Mouse (Mus musculus) intestine, postnatal 0 days (tissue): ENCODE data around the gene Coa5. TPM values are rescaled to one million over a fixed set of nuclear protein-coding genes. Genes with fewer than 3 reads are reported as not detected.

ENCODE experiments used
- ATAC-seq: fragments of 200-750 bp; cut with Nextera tagmentation; 2 replicates; pipeline ENCODE4 v1.8.0; 2017; ENCODE audit warnings: mild to moderate bottlenecking, moderate TSS enrichment, moderate library complexity
- H3K27ac ChIP-seq: fragments of 300-500 bp; sonication (generic); 2 replicates; pipeline ENCODE4 v1.5.1; 2014; ENCODE audit warnings: mild to moderate bottlenecking, low read depth, low read length, moderate library complexity
- H3K27me3 ChIP-seq: fragments of 300-500 bp; sonication (generic); replicated peaks from 2 replicates; pipeline ENCODE4 v1.6.1; 2014; ENCODE audit warnings: low read length, mixed read lengths; ENCODE audit not compliant: control insufficient read depth, insufficient read depth
- H3K36me3 ChIP-seq: fragments of 300-500 bp; sonication (generic); 2 replicates; pipeline ENCODE4 v1.6.1; 2014; ENCODE audit warnings: mild to moderate bottlenecking, moderate library complexity; ENCODE audit not compliant: control insufficient read depth, insufficient read depth
- H3K4me1 ChIP-seq: fragments of 300-500 bp; sonication (generic); replicated peaks from 2 replicates; pipeline ENCODE4 v1.6.1; 2014; ENCODE audit warnings: antibody characterized with exemption, low read length, mixed read lengths; ENCODE audit not compliant: control insufficient read depth, insufficient read depth
- H3K4me2 ChIP-seq: fragments of 300-500 bp; sonication (generic); replicated peaks from 2 replicates; pipeline ENCODE4 v1.6.1; 2014; ENCODE audit warnings: low read depth, mild to moderate bottlenecking, moderate library complexity
- H3K4me3 ChIP-seq: fragments of 300-500 bp; sonication (generic); 2 replicates; pipeline ENCODE4 v1.5.1; 2014; ENCODE audit warnings: low read depth, low read length
- H3K9ac ChIP-seq: fragments of 300-500 bp; sonication (generic); 2 replicates; pipeline ENCODE4 v1.6.1; 2014; ENCODE audit warnings: mild to moderate bottlenecking, low read depth, low read length
- H3K9me3 ChIP-seq: fragments of 300-500 bp; sonication (generic); 2 replicates; pipeline ENCODE4 v1.6.1; 2016; ENCODE audit warnings: mixed run types; ENCODE audit not compliant: control insufficient read depth
- CTCF ChIP-seq: sonication (generic); IDR thresholded peaks from 2 replicates; pipeline ENCODE4 v1.5.1; 2016; ENCODE audit warnings: low read depth, mild to moderate bottlenecking, control low read depth, antibody characterized with exemption, moderate library complexity
- WGBS: fragments of 180-500 bp; shearing (Covaris S2); extraction: QIAGEN DNeasy Blood & Tissue Kit; methylation state at CpG from one replicate; pipeline ENCODE4 v1.1.7; 2014; 5-methylcytosine and 5-hydroxymethylcytosine counted together
- polyA plus RNA-seq: library from polyadenylated mRNA; unstranded; fragments of >200 nt; fragmentation: Nextera tagmentation; extraction: Ambion mirVana; gene quantifications from 2 replicates; pipeline ENCODE4 v1.2.1, GENCODE M21; 2015

The Coa5 gene
- polyA plus RNA-seq, 1 experiment from 2014 or later, result 33.4 TPM

DNA sequence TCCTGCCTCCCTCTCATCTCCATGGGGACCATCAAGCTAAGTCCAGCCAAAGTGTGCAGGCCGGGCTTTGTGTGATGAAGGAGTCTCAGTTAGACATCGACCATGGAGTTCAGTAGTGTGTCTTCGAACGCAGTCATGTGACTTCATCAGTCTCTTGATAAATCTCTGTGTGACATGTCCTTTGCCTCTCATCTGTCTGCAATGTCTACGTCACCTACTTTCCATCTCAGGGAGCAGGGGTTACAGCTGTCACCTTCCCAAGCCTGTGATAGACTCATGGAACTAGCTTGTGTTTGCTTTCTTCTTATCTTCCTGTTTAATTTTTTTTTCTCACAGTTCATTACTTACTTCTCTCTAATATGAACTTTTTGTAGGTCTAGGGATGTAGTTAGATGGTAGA lies 49.0 kb downstream of the Coa5 start:
- Histone ChIP-seq H3K4me3 (no peak overlapping the region), H3K9ac (no peak overlapping the region), H3K9me3 (no peaks in the 10 kb centered on the region), H3K36me3 (peaks cover 38% of the 10 kb centered on the region), H3K4me1 (no peaks in the 10 kb centered on the region), H3K27me3 (no peaks in the 10 kb centered on the region), H3K27ac (no peak overlapping the region), H3K4me2 (no peak overlapping the region)
- no peak for ATAC-seq
- 95% methylated on average over 5 of the region's 5 CpGs for WGBS
- TF ChIP-seq CTCF, result no peak

DNA sequence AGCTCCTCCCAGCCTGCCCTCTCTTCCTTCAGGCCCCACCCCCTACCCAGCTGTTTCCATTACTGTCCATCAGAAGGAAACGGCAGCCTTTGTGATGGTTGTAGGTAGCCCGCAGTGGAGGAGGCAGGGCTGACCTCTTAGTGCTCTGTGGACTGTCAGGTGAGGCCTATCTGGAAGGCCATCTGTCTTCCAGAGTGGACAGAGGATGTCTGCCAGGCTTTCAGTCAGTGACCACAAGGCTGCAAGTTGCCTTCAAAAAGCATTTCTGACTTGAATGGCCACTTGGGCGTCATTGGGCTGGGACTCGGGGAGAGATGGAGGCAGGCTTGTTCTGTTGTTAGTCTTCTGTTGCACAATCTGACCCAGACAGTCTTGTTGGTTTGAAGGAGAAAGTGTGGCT lies 50.4 kb downstream of the Coa5 start:
- Histone ChIP-seq H3K9ac (no peak overlapping the region), H3K27me3 (no peaks in the 10 kb centered on the region), H3K36me3 (peaks cover 46% of the 10 kb centered on the region), H3K9me3 (no peaks in the 10 kb centered on the region), H3K27ac (no peak overlapping the region), H3K4me1 (no peaks in the 10 kb centered on the region), H3K4me2 (no peak overlapping the region), H3K4me3 (no peak overlapping the region)
- no peak for ATAC-seq
- no peak for TF ChIP-seq CTCF
- 56% methylated on average over 4 of the region's 4 CpGs for WGBS

DNA sequence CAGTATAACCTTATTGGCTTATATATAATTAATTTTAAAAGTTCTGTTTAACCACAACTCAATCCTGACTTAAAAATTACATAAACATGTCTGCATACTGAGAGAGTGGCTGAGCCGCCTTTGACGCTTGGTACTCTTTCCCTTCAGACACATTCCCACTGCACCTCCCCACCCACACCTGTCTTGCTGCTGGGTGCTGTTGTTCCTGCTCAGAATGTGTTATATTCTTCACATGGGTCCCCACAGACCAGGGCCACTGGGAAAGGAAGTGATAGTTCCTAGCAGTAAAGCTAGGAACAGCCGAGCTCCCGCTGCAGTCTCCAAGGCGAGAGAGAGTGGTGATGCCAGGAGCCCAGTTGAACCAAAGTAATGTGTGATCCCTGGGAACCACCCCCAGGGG lies 51.8 kb downstream of the Coa5 start:
- no peak for ATAC-seq
- no peak overlapping the region for H3K9ac ChIP-seq
- WGBS, result 87% methylated on average over 5 of the region's 5 CpGs
- no peak for TF ChIP-seq CTCF
- peaks cover 51% of the 10 kb centered on the region for H3K36me3 ChIP-seq
- no peak overlapping the region for H3K4me2 ChIP-seq
- no peaks in the 10 kb centered on the region for H3K4me1 ChIP-seq
- H3K4me3 ChIP-seq, result no peak overlapping the region
- no peak overlapping the region for H3K27ac ChIP-seq
- H3K27me3 ChIP-seq, result no peaks in the 10 kb centered on the region
- H3K9me3 ChIP-seq, result no peaks in the 10 kb centered on the region

DNA sequence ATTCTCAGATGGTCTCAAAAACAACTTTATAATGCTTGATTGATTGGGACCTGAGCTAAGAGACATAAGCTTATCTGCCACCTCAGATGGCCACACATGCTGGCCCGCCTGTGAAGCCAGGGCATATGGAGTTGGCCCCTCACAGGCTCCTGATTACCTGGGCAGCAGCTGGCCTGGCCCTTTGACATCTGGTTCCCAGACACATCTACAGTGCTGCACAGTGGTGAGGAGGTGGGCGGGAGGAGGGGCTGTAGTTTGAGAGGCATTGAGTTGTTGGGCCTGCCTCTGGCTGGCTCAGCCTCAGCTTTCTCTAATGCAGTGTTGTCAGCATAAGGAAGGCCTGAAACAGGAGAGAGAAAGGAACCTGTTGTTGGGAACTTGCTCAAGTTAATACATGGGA lies 53.2 kb downstream of the Coa5 start:
- Histone ChIP-seq H3K27me3 (no peaks in the 10 kb centered on the region), H3K4me1 (no peaks in the 10 kb centered on the region), H3K9ac (no peak overlapping the region), H3K9me3 (no peaks in the 10 kb centered on the region), H3K4me2 (no peak overlapping the region), H3K4me3 (no peak overlapping the region), H3K36me3 (peaks cover 58% of the 10 kb centered on the region), H3K27ac (no peak overlapping the region)
- no peak for TF ChIP-seq CTCF
- 96% methylated on average over 2 of the region's 2 CpGs for WGBS
- no peak for ATAC-seq

DNA sequence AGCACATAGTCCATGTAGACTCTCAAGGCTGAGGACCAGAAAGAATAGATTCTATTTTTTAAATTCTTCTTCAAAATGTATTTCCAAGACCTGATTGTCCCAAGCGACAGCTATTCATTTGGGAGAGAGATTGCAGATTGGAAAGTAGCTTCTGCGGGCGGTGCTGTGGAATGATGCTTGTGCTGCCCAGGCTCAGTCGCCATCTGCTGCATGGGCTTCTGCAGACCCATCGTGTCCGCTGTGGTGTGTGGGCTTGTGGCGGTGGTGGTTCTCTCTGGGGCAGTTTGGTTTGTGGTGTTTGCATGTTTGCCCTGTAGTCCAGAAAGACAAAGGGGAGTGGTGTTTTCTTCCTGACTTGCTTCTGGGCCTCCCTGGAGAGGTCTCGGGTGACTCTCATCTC lies 53.7 kb downstream of the Coa5 start:
- H3K36me3 ChIP-seq, result peaks cover 64% of the 10 kb centered on the region
- no peaks in the 10 kb centered on the region for H3K9me3 ChIP-seq
- 93% methylated on average over 8 of the region's 8 CpGs for WGBS
- H3K9ac ChIP-seq, result no peak overlapping the region
- H3K4me3 ChIP-seq, result no peak overlapping the region
- no peak overlapping the region for H3K4me2 ChIP-seq
- no peaks in the 10 kb centered on the region for H3K27me3 ChIP-seq
- no peak overlapping the region for H3K27ac ChIP-seq
- no peaks in the 10 kb centered on the region for H3K4me1 ChIP-seq
- no peak for TF ChIP-seq CTCF
- ATAC-seq, result no peak

DNA sequence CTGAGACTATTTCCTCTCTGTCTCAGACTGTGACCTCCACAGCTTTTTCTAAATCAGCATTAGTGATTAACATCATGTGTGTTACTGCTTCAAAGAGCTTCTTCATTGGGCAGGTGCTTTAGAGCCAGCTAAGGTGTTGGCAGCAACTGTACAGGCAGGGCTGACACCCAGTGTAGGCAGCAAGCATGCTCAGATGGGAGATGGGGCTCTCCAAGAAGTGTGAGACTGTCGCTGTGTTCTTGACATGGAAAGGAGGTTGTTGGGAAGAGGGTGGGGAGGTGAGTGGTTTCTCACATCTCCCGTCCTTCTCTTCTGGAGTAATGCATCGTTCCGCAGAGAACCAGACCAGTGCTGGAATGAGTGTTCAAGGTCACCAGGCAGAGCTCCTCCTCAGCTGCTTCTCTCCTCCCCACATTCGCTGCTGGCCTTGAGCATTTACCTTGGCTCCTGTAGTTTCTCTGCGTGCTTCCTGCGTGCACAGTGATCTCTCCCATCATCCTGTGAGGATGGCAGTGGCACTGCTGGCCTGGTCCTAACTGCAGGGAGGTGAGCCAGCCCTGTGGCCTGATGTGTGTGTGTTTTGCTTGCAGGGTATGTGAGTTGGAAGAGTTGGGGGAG lies 61.0 kb downstream of the Coa5 start:
- peaks cover 49% of the 10 kb centered on the region for H3K36me3 ChIP-seq

DNA sequence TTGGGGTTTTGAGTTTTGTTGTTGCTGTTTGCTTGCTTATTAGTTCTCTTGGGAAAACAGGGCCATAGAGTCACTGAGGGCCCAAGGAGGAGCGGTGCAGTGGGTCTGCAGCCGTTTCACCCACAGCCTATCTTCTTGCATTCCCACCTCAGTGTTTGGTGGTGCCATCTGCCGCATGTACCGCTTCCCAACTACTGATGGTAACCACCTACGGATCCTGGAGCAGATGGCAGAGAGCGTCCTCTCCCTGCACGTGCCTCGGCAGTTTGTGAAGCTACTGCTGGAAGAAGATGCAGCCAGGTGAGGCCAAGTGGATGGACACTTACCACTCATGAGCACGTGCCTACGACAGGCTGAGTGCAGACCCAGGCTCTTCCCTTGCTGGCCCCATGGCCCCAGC lies 61.8 kb downstream of the Coa5 start:
- H3K4me1 ChIP-seq, result no peaks in the 10 kb centered on the region
- peaks cover 49% of the 10 kb centered on the region for H3K36me3 ChIP-seq
- WGBS, result 96% methylated on average over 10 of the region's 10 CpGs
- no peak overlapping the region for H3K4me2 ChIP-seq
- no peaks in the 10 kb centered on the region for H3K27me3 ChIP-seq
- H3K9ac ChIP-seq, result no peak overlapping the region
- no peak overlapping the region for H3K27ac ChIP-seq
- H3K4me3 ChIP-seq, result no peak overlapping the region
- ATAC-seq, result no peak
- H3K9me3 ChIP-seq, result no peaks in the 10 kb centered on the region
- no peak for TF ChIP-seq CTCF

More for the DNA sequence above, 61.0 kb downstream of the Coa5 start:
- no peak for ATAC-seq
- H3K4me2 ChIP-seq, result no peak overlapping the region
- WGBS, result 78% methylated on average over 7 of the region's 7 CpGs
- no peak for TF ChIP-seq CTCF
- H3K4me3 ChIP-seq, result no peak overlapping the region
- H3K27ac ChIP-seq, result no peak overlapping the region
- H3K9ac ChIP-seq, result no peak overlapping the region
- no peaks in the 10 kb centered on the region for H3K4me1 ChIP-seq
- H3K27me3 ChIP-seq, result no peaks in the 10 kb centered on the region
- no peaks in the 10 kb centered on the region for H3K9me3 ChIP-seq

Other genes starting within 250 kb of the Coa5 start
- gene Cnga3, start 215.7 kb downstream of the Coa5 start, polyA plus RNA-seq, result 0.42 and 0.47 TPM in 2 replicates
- gene Inpp4a, start 130.2 kb downstream of the Coa5 start, polyA plus RNA-seq, result 7.8 and 9.5 TPM in 2 replicates
- 121 and 132 TPM in 2 replicates for gene Unc50, start within 50 bp of the Coa5 start, polyA plus RNA-seq
- gene Mgat4a, start 110.9 kb upstream of the Coa5 start, polyA plus RNA-seq, result 59.1 and 64.0 TPM in 2 replicates